Mouse (Mus musculus): Measurements from ENCODE around the gene Rhox4g. TPM values are rescaled to one million over a fixed set of nuclear protein-coding genes. Genes with fewer than 3 reads are reported as not detected.
"Not testable (repeated sequence)": the region's sequence is repeated elsewhere in the genome, so short reads cannot be mapped to it uniquely, and the experiment has no call there.

Gene Rhox4g
- polyA plus RNA-seq (2015; fragmentation: Nextera tagmentation; extraction: Ambion mirVana), result not detected in 2 replicates

DNA sequence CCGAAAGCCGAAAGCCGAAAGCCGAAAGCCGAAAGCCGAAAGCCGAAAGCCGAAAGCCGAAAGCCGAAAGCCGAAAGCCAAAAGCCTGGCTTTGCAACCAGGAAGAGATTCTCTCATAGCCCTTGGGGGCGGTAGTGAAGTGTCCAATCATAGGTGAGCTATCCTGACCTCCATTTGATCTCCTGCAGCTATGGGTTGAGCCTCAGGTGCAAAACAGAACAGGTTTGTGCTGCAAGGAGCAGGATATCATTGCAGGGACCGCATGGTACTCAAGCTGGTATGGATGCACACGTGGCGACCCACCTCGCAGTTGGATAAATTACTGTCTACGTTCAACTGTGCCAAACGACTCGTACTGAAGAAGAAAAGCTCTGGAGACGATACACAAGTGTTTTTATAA lies at the start of gene Rhox4g:
Gene Rhox4g (minus strand): TSS at position 101 of the 400 bp plus-strand sequence.
- not testable (repeated sequence) for H3K27me3 ChIP-seq (replicated peaks); H3K9me3 ChIP-seq; H3K36me3 ChIP-seq (replicated peaks); H3K4me3 ChIP-seq; H3K4me2 ChIP-seq; ATAC-seq (replicated peaks); H3K9ac ChIP-seq; H3K4me1 ChIP-seq; H3K27ac ChIP-seq
- 90% methylated on average over 19 of the region's 20 CpGs for WGBS

DNA sequence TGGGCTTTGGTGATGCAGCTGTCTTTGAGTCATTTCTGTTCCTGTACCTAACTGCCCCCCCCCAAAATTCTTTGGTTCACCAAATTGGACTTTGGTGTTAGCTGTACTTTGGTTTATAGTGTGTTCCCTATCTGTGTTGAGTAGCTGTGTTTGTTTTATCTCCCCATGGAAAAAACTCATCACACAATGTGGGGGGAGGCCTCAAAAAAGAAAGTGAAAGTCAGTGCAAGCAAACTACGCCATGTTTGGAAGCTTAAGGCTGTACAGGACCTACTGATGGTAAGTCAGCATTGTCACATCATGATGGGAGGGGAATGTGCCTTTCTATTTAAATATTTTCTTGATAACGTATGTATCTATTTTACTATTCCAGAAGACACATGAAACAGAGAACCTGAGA lies 41.1 kb upstream of the Rhox4g start:
- Histone ChIP-seq H3K4me3 (no peak overlapping the region), H3K36me3 (replicated peaks) (no peaks in the 10 kb centered on the region), H3K27ac (no peak overlapping the region), H3K27me3 (replicated peaks) (no peaks in the 10 kb centered on the region), H3K4me2 (no peak overlapping the region), H3K9ac (no peak overlapping the region), H3K9me3 (no peaks in the 10 kb centered on the region), H3K4me1 (no peaks in the 10 kb centered on the region)
- ATAC-seq (replicated peaks), result no peak
- WGBS, result 80% methylated on average over 2 of the region's 2 CpGs

DNA sequence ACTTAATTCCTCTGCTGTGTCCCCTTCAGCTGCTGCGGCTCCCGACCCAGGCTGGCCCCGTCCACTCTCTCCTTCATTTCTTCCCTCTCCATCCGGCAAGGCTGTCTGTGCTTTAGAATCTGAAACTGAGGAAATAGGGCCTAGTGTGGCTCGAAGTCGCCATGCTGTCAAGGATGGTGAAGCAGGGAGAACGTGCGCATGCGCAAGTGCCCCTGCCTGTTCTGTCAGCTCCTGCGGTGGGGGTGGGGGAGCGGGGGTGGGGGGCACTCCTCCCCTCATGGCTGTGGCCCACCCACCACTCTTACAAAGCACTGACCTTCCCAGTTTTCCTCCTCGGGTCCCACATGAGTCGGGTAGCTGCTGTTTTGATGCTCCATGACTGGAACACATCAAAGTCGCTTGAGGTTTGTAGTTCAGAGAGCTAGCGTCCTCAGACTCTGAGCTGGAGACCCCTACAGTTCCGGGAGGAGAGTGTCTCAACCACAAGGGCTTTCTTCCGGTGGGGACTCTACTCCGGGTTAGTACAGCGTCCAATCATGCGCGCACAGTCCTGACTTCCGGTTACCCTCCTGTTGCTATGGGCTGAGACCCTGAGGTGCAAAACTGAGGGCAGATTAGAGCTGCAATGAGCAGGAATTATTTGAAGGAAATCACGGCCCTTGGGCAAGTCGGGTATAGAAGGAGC lies 32.0 kb upstream of the Rhox4g start:
- Histone ChIP-seq H3K36me3 (replicated peaks) (no peaks in the 10 kb centered on the region), H3K9me3 (no peaks in the 10 kb centered on the region), H3K4me3 (no peak overlapping the region), H3K9ac (no peak overlapping the region), H3K4me1 (no peaks in the 10 kb centered on the region), H3K4me2 (no peak overlapping the region), H3K27ac (no peak overlapping the region), H3K27me3 (replicated peaks) (no peaks in the 10 kb centered on the region)
- no peak for ATAC-seq (replicated peaks)
- WGBS, result 86% methylated on average over 24 of the region's 24 CpGs

DNA sequence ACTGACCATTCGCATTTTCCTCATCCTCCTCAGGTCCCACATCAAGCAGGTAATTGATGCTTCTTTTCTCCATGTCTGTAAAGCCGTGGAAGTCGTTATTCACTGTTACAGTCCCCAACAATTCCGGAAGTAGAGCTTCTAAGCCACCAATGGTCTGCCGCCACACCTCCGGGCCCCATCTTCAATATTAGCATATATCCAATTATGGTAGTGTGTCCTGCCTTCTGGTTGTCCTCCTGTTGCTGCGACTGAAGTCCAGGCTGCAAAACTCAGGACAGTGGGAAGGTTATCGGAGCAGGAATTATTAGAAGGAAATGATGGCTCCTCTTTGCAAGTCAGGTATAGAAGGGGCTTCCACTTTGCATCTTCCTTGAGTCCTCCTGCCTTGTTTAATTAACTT lies 22.1 kb upstream of the Rhox4g start, which contains the start of gene Rhox2h:
Gene Rhox2h (minus strand): TSS at position 101 of the 400 bp plus-strand sequence.
- not testable (repeated sequence) for H3K27me3 ChIP-seq (replicated peaks); H3K36me3 ChIP-seq (replicated peaks); ATAC-seq (replicated peaks); H3K9ac ChIP-seq; H3K9me3 ChIP-seq; H3K27ac ChIP-seq; H3K4me2 ChIP-seq; H3K4me1 ChIP-seq; H3K4me3 ChIP-seq
- WGBS, result 90% methylated on average over 8 of the region's 8 CpGs

DNA sequence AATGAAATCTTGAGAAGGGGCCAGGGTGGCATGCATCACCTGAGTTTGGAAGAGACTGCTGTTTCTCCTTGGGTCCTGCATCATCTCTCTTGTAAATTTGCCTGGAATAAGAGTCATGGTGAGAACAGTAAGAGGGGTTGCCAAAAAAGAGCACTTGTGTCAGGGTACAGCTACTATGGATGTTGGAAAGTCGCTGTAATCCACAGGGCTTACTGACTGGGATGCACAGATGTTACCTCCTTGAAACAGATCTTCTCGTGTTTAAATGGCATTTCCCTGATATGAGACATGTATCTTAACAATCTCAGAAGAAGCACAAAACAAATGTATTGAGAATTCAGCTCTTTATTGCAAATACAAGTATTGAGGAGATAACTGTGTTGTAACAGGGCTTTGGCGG lies 17.5 kb upstream of the Rhox4g start, which contains the start of gene Rhox3h:
Gene Rhox3h (minus strand): TSS at position 101 of the 400 bp plus-strand sequence.
- ATAC-seq (replicated peaks); H3K9me3 ChIP-seq; H3K36me3 ChIP-seq (replicated peaks); H3K4me3 ChIP-seq; H3K9ac ChIP-seq; H3K27ac ChIP-seq; H3K4me2 ChIP-seq; H3K27me3 ChIP-seq (replicated peaks); H3K4me1 ChIP-seq: not testable (repeated sequence)
- WGBS, result 90% methylated on average over 1 of the region's 3 CpGs

DNA sequence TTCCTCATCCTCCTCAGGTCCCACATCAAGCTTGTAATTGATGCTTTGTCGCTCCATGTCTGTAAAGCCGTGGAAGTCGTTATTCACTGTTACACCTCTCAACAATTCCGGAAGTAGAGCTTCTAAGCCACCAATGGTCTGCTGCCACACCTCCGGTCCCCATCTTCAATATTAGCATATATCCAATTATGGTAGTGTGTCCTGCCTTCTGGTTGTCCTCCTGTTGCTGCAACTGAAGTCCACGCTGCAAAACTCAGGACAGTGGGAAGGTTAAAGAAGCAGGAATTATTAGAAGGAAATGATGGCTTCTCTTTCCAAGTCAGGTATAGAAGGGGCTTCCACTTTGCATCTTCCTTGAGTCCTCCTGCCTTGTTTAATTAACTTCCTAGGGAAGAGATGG lies 7.8 kb downstream of the Rhox4g start, which contains the start of gene Rhox2g:
Gene Rhox2g (minus strand): TSS at position 101 of the 400 bp plus-strand sequence.
- not testable (repeated sequence) for H3K4me2 ChIP-seq; H3K27ac ChIP-seq; H3K9ac ChIP-seq; H3K4me3 ChIP-seq; H3K4me1 ChIP-seq; H3K36me3 ChIP-seq (replicated peaks); H3K27me3 ChIP-seq (replicated peaks); H3K9me3 ChIP-seq; ATAC-seq (replicated peaks)
- WGBS, result 92% methylated on average over 6 of the region's 6 CpGs

DNA sequence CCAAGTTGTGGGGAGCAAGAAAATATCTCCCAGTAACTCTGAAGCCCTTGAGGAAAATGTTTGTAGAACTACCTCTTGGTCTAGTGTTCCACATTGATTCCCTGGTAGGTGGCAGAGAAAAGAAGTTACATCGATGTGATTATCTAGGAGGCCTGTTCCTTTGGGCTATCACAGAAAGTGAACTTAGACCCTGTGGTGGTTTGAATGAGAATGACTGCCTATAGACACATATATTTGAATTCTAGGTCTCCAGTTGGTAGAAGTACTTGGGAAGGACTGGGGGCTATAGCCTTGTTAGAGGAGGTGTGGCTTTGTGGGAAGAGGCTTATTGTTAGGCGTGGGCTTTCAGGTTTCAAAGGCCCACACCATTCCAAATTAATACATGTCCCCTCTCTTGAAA lies 22.6 kb downstream of the Rhox4g start, which contains the start of gene Rhox3g:
Gene Rhox3g (minus strand): TSS at position 101 of the 400 bp plus-strand sequence.
- not testable (repeated sequence) for H3K27ac ChIP-seq; H3K9me3 ChIP-seq; H3K9ac ChIP-seq; H3K4me3 ChIP-seq; ATAC-seq (replicated peaks); H3K27me3 ChIP-seq (replicated peaks); H3K4me1 ChIP-seq; H3K4me2 ChIP-seq; H3K36me3 ChIP-seq (replicated peaks)
- 92% methylated on average over 2 of the region's 2 CpGs for WGBS

DNA sequence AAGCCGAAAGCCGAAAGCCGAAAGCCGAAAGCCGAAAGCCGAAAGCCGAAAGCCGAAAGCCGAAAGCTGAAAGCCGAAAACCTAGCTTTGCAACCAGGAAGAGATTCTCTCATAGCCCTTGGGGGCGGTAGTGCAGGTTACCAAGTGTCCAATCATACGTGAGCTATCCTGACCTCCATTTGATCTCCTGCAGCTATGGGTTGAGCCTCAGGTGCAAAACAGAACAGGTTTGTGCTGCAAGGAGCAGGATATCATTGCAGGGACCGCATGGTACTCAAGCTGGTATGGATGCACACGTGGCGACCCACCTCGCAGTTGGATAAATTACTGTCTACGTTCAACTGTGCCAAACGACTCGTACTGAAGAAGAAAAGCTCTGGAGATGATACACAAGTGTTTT lies 43.5 kb downstream of the Rhox4g start, which contains the start of gene Rhox4f:
Gene Rhox4f (minus strand): TSS at position 101 of the 400 bp plus-strand sequence.
- H3K27ac ChIP-seq; H3K27me3 ChIP-seq (replicated peaks); H3K9ac ChIP-seq; H3K4me1 ChIP-seq; H3K36me3 ChIP-seq (replicated peaks); H3K4me3 ChIP-seq; H3K4me2 ChIP-seq; ATAC-seq (replicated peaks); H3K9me3 ChIP-seq: not testable (repeated sequence)
- WGBS, result 97% methylated on average over 16 of the region's 19 CpGs

Other genes starting within 250 kb of the Rhox4g start
- not detected in 2 replicates for gene Rhox2b, start 239.3 kb downstream of the Rhox4g start, polyA plus RNA-seq (2015; fragmentation: Nextera tagmentation; extraction: Ambion mirVana)
- gene Rhox4b, start 218.8 kb downstream of the Rhox4g start, polyA plus RNA-seq (2015; fragmentation: Nextera tagmentation; extraction: Ambion mirVana), result not detected in 2 replicates
- not detected in 2 replicates for gene Rhox2c, start 197.6 kb downstream of the Rhox4g start, polyA plus RNA-seq (2015; fragmentation: Nextera tagmentation; extraction: Ambion mirVana)
- gene Rhox3c, start 192.7 kb downstream of the Rhox4g start, polyA plus RNA-seq (2015; fragmentation: Nextera tagmentation; extraction: Ambion mirVana), result not detected in 2 replicates
- not detected in 2 replicates for gene Rhox4c, start 171.0 kb downstream of the Rhox4g start, polyA plus RNA-seq (2015; fragmentation: Nextera tagmentation; extraction: Ambion mirVana)
- gene Rhox2d, start 157.9 kb downstream of the Rhox4g start, polyA plus RNA-seq (2015; fragmentation: Nextera tagmentation; extraction: Ambion mirVana), result not detected in 2 replicates
- gene Rhox4d, start 137.0 kb downstream of the Rhox4g start, polyA plus RNA-seq (2015; fragmentation: Nextera tagmentation; extraction: Ambion mirVana), result not detected in 2 replicates
- gene Rhox2e, start 120.9 kb downstream of the Rhox4g start, polyA plus RNA-seq (2015; fragmentation: Nextera tagmentation; extraction: Ambion mirVana), result not detected in 2 replicates
- not detected in 2 replicates for gene Rhox3e, start 109.3 kb downstream of the Rhox4g start, polyA plus RNA-seq (2015; fragmentation: Nextera tagmentation; extraction: Ambion mirVana)
- gene Rhox4e, start 93.9 kb downstream of the Rhox4g start, polyA plus RNA-seq (2015; fragmentation: Nextera tagmentation; extraction: Ambion mirVana), result not detected in 2 replicates
- gene Rhox2f, start 79.9 kb downstream of the Rhox4g start, polyA plus RNA-seq (2015; fragmentation: Nextera tagmentation; extraction: Ambion mirVana), result not detected in 2 replicates
- not detected in 2 replicates for gene Rhox3f, start 70.3 kb downstream of the Rhox4g start, polyA plus RNA-seq (2015; fragmentation: Nextera tagmentation; extraction: Ambion mirVana)
- not detected in 2 replicates for gene Rhox4f, start 43.6 kb downstream of the Rhox4g start, polyA plus RNA-seq (2015; fragmentation: Nextera tagmentation; extraction: Ambion mirVana)
- not detected in 2 replicates for gene Rhox3g, start 22.7 kb downstream of the Rhox4g start, polyA plus RNA-seq (2015; fragmentation: Nextera tagmentation; extraction: Ambion mirVana)
- not detected in 2 replicates for gene Rhox2g, start 7.9 kb downstream of the Rhox4g start, polyA plus RNA-seq (2015; fragmentation: Nextera tagmentation; extraction: Ambion mirVana)
- not detected in 2 replicates for gene Rhox3h, start 17.4 kb upstream of the Rhox4g start, polyA plus RNA-seq (2015; fragmentation: Nextera tagmentation; extraction: Ambion mirVana)
- gene Rhox2h, start 21.9 kb upstream of the Rhox4g start, polyA plus RNA-seq (2015; fragmentation: Nextera tagmentation; extraction: Ambion mirVana), result not detected in 2 replicates
- 0.47 and 0.76 TPM in 2 replicates for gene Rhox5, start 153.5 kb upstream of the Rhox4g start, polyA plus RNA-seq (2015; fragmentation: Nextera tagmentation; extraction: Ambion mirVana)
- gene Rhox6, start 175.6 kb upstream of the Rhox4g start, polyA plus RNA-seq (2015; fragmentation: Nextera tagmentation; extraction: Ambion mirVana), result not detected in 2 replicates
- not detected in 2 replicates for gene Rhox7a, start 180.4 kb upstream of the Rhox4g start, polyA plus RNA-seq (2015; fragmentation: Nextera tagmentation; extraction: Ambion mirVana)
- gene Rhox8, start 227.6 kb upstream of the Rhox4g start, polyA plus RNA-seq (2015; fragmentation: Nextera tagmentation; extraction: Ambion mirVana), result not detected in 2 replicates
- gene Rhox7b, start 245.9 kb upstream of the Rhox4g start, polyA plus RNA-seq (2015; fragmentation: Nextera tagmentation; extraction: Ambion mirVana), result not detected in 2 replicates

Measured in midbrain, embryonic 15.5 days (tissue).